Mouse (Mus musculus): ENCODE measurements around the gene Vipr2. TPM values are rescaled to one million over a fixed set of nuclear protein-coding genes. Genes with fewer than 3 reads are reported as not detected.

The Vipr2 gene
- under 1 TPM; 0.44 to 0.53 TPM for total RNA-seq (2023)

DNA sequence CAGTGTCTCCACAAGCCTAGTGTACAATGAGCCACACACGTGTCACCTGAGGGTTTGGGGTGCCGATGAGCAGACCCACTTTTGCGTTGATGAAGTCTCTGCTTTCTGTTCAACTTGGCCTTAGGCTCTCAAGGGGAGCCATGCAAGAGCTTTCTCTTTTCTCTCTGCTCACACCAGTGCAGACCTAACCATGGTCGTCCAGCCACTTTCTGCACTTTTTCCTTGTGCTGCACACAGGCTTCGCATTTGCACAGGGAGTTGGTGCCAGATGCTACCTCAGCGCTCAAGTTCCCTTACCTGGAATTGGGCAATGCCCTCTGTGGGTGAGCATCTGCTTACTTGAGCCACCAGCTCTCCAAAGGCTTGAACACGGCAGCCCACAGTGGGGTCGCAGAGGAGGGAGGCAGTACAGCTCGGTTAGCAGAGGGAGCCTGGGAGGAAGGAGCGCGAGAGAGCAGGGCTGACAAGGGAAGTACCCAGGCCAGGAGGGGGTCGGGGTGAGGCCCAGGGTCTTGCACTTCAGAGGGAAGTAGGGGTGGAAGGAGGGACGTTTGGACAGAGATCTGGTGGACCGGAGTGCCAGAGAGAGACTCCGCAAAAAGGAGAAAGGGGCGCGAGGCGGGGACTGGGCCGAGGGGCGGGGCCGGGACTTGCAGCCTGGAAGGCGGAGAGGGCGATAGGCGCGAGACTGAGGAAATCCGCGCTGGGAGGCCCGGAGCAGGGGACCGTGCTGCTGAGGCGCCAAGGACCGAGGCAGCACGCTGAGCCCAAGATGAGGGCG is at the start of gene Vipr2:
Vipr2 (plus strand) TSS at position 653 of the 781 bp plus-strand sequence.

DNA sequence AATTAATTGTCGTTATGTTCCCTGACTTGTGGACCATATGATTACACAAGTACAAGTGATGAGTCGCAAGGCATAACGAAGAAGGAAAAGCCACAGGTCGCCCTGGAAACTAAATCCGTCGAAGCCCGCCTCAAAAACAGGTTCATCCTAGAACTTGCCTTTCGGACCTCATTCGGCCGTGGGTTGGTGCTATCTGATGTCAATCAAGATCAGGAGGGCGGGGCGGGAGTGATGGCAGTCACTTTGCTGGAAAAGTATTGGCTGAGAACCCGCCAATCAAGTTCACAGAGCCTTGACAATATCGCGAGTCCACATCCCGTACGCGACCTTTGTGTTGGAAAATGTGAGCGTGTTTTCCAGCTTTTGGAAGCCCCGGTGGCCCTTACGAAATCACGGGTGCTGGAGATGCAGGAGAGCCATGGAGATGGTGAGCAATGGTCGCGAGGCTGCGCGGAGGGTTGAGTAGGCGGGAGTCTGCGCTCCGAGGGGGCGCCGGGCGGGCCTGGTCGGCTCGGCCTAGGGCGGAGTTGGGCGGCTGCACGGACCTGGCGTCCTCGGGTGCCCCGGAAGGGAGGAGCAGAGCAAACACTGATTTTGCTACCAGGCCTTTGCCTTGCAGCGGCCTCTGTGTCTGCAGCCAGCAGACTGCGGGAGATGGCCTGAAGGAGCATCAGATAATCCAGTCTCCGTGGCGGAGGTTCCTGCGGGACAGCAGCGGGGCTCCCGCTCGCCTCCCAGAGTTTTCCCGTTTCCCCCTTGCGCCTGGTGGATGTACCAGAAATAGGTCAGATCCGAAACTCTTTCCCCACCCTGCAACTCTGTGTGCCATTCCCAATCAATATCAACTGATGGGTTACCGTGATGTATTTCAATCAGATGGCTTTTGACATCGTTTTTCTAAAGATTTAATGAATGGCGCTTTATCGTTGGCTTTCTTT is 29.8 kb upstream of the Vipr2 start, which contains the start of gene Zfp386:
Zfp386 (plus strand) TSS at position 285 of the 938 bp plus-strand sequence.

Other genes with a start within 250 kb of the Vipr2 start
- gene Zfp386, start 30.0 kb upstream of the Vipr2 start, total RNA-seq (2023): 10 to 100 TPM; 13.0 to 22.0 TPM
- 1 to 10 TPM; 1.7 to 2.3 TPM for gene Wdr60, start 185.3 kb downstream of the Vipr2 start, total RNA-seq (2023)
- not detected for gene Gm11027, start 197.7 kb downstream of the Vipr2 start, total RNA-seq (2023)
- gene Esyt2, start 203.5 kb downstream of the Vipr2 start, total RNA-seq (2023): 10 to 100 TPM; 64.1 to 65.5 TPM

Data from neutrophil, adult 83 days (primary cell).